Mouse (Mus musculus): ENCODE data around the gene Tnni2. TPM values are rescaled to one million over a fixed set of nuclear protein-coding genes. Genes with fewer than 3 reads are reported as not detected.

Tnni2 gene
- polyA plus RNA-seq (2015; fragmentation: Nextera tagmentation; extraction: Ambion mirVana), result 4.1 and 5.3 TPM in 2 replicates

DNA sequence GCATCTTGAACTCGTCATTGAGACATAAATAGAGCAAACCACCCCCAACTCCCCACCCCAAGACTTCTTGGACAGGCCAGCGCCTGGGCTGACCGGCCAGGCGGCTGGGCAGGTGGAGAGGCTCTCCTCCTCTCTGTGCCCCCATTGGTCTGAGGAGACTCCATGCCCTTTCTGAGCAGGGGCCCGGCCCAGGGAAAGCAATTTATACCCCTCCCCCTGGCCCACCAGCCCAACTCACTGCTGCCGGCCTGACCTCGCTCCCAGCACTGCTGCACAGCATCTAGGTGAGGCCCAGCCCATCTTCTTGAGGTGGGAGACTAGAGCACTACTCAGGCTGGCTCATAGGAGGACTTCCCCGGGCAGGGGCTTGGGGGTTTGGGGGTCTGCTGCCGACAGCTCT, at the start of gene Tnni2:
Gene Tnni2 (plus strand): TSS at position 224 of the 400 bp plus-strand sequence.

DNA sequence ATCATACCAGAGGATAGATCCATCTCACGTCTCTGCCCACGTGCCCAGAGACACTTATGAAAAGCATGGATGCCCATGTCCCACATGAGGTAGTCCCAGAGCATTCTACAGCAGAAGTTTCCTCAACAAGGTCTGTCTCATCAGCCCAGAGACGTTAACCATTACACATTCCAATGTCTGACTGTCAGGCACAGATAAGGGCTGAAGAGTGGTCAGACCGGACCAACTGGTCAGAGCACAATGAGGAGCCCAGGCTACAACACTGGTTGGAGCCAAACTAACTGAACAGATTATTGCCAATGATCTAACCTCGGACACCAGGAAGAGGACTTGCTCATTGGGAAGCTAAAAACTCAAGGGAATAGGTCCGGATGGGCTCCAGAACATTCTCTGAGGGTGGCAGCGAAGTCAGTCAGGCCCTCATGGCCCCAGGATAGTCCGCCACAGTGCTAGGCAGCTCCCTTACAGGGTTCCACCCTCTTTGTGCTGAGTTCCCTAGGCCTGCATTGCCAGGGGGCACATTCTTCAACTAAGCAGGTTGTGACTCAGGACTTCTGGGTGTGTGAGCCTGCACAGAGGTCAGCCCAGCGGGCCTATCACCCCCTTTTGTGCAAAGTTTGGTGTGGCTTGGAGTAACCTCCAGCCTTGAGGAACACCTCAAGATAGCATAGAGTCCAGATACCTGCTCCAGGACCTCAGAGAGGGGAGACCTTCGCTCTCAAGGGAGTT, 7.3 kb upstream of the Tnni2 start, which contains the start of gene Syt8:
Gene Syt8 (plus strand): TSS at position 714 of the 729 bp plus-strand sequence.

DNA sequence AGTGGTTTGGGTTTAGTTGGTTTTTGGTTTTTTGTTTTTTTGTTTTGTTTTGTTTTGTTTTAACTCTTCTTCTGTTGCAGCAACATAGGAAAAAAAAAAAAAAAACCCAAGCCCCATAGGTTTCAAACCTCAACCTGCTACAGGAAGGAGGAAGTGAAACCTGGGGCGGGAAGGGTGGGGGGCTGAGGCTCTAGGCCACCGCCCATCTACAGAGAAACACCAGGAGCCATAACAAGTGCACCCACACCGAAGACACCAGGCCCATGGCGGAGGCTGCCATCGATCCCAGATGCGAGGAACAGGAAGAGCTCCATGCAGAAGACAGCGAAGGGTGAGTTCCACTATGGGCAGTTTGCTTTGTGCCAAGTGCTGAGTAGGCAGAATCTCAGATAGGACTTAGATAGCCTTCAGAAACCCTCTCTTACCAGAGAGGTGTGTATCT, 19.0 kb downstream of the Tnni2 start, which contains the start of gene Lsp1:
Gene Lsp1 (plus strand): TSS at position 174 of the 442 bp plus-strand sequence.

Other genes with a start within 250 kb of the Tnni2 start
- not detected in 2 replicates for gene Krtap5-3, start 240.4 kb upstream of the Tnni2 start, polyA plus RNA-seq (2015; fragmentation: Nextera tagmentation; extraction: Ambion mirVana)
- not detected in 2 replicates for gene Gm7579, start 229.9 kb upstream of the Tnni2 start, polyA plus RNA-seq (2015; fragmentation: Nextera tagmentation; extraction: Ambion mirVana)
- not detected in 2 replicates for gene Krtap5-5, start 211.8 kb upstream of the Tnni2 start, polyA plus RNA-seq (2015; fragmentation: Nextera tagmentation; extraction: Ambion mirVana)
- gene Gm40460, start 200.7 kb upstream of the Tnni2 start, polyA plus RNA-seq (2015; fragmentation: Nextera tagmentation; extraction: Ambion mirVana), result not detected in 2 replicates
- not detected in 2 replicates for gene Gm2431, start 183.5 kb upstream of the Tnni2 start, polyA plus RNA-seq (2015; fragmentation: Nextera tagmentation; extraction: Ambion mirVana)
- gene Gm4559, start 167.4 kb upstream of the Tnni2 start, polyA plus RNA-seq (2015; fragmentation: Nextera tagmentation; extraction: Ambion mirVana), result not detected in 2 replicates
- not detected in 2 replicates for gene Krtap5-1, start 144.7 kb upstream of the Tnni2 start, polyA plus RNA-seq (2015; fragmentation: Nextera tagmentation; extraction: Ambion mirVana)
- not detected in 2 replicates for gene Krtap5-4, start 138.3 kb upstream of the Tnni2 start, polyA plus RNA-seq (2015; fragmentation: Nextera tagmentation; extraction: Ambion mirVana)
- 31.7 and 34.0 TPM in 2 replicates for gene Ifitm10, start 68.1 kb upstream of the Tnni2 start, polyA plus RNA-seq (2015; fragmentation: Nextera tagmentation; extraction: Ambion mirVana)
- 1.2 TPM in 1 of 2 replicates, not detected in the other for gene Gm49369, start 59.1 kb upstream of the Tnni2 start, polyA plus RNA-seq (2015; fragmentation: Nextera tagmentation; extraction: Ambion mirVana)
- gene Ctsd, start 53.8 kb upstream of the Tnni2 start, polyA plus RNA-seq (2015; fragmentation: Nextera tagmentation; extraction: Ambion mirVana), result 389 and 402 TPM in 2 replicates
- gene Syt8, start 7.0 kb upstream of the Tnni2 start, polyA plus RNA-seq (2015; fragmentation: Nextera tagmentation; extraction: Ambion mirVana), result 0.35 TPM in 1 of 2 replicates, not detected in the other
- gene Lsp1, start 19.0 kb downstream of the Tnni2 start, polyA plus RNA-seq (2015; fragmentation: Nextera tagmentation; extraction: Ambion mirVana), result 9.9 and 11.5 TPM in 2 replicates
- 5.2 and 7.0 TPM in 2 replicates for gene Tnnt3, start 57.0 kb downstream of the Tnni2 start, polyA plus RNA-seq (2015; fragmentation: Nextera tagmentation; extraction: Ambion mirVana)
- 27.4 and 27.9 TPM in 2 replicates for gene Mrpl23, start 90.9 kb downstream of the Tnni2 start, polyA plus RNA-seq (2015; fragmentation: Nextera tagmentation; extraction: Ambion mirVana)
- gene Igf2, start 225.0 kb downstream of the Tnni2 start, polyA plus RNA-seq (2015; fragmentation: Nextera tagmentation; extraction: Ambion mirVana), result 345 and 478 TPM in 2 replicates
- not detected in 2 replicates for gene Gm49394, start 228.1 kb downstream of the Tnni2 start, polyA plus RNA-seq (2015; fragmentation: Nextera tagmentation; extraction: Ambion mirVana)